12 mouse cellular contexts compared by ENCODE assay signal in the genomic region with DNA sequence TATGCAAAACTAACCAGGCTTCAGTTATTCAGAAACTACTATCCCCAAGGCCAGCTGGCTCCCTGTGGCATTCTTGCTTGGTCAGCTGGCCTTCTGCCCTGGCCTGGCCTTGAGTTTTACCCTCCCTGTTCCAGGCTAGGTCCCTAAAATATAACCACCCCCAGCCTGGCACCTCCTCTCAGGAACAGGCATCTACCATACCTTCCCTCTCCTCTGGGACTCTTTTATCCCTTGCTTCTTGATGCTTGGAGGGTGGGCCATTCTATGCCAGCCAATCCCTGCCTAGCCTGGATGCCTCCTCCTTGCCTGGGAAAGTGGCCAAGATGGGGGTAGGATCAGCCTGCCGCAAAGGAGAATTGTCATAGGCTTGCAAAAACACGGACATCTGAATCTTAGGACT. TPM values are rescaled to one million over a fixed set of nuclear protein-coding genes. Genes with fewer than 3 reads are reported as not detected.
DNase-seq lines count a peak whose midpoint lies in the region; ATAC-seq and TF ChIP-seq lines count a peak whose summit lies in the region.
"Had no signal": no experiment of that assay in that cellular context is flagged by ENCODE, and none has a peak within 500 bp of the region (broad histone marks: within the 10 kb centered on the region; RNA-seq: fewer than 3 reads in every experiment).

A gene (minus strand): TSS at position 212 of the 400 bp plus-strand sequence.

- H3K36me3 ChIP-seq in kidney, embryonic 16.5 days (ENCODE audit: insufficient read depth, low read length), result no peaks in the 10 kb centered on the region
- H3K36me3 ChIP-seq: hindbrain, embryonic 13.5 days; liver, embryonic 15.5 days had no signal

- TF ChIP-seq CTCF in cerebellum, adult 2 months (IDR thresholded peaks at IDR 0.05; ENCODE audit: borderline replicate concordance, insufficient read depth, low read depth, low read length), result no peak

- no peak within 1 kb of the TSS for H3K27ac ChIP-seq in kidney, embryonic 16.5 days (ENCODE audit: low read length)
- peak within 1 kb of the TSS; percentile 66 for H3K27ac ChIP-seq in cerebellum, adult 2 months (ENCODE audit: insufficient read depth, low read length)
- H3K27ac ChIP-seq: hindbrain, embryonic 13.5 days; liver, embryonic 15.5 days had no signal

- no peak within 1 kb of the TSS for H3K4me2 ChIP-seq in kidney, embryonic 16.5 days (replicated peaks; ENCODE audit: low read depth, low read length)
- H3K4me2 ChIP-seq: hindbrain, embryonic 13.5 days; liver, embryonic 15.5 days had no signal

- WGBS in kidney, embryonic 16.5 days, result 54% methylated on average over 2 of the region's 2 CpGs
- WGBS in cerebellum, adult 2 months, result 3% methylated on average over 2 of the region's 2 CpGs

- H3K4me1 ChIP-seq in kidney, embryonic 16.5 days (ENCODE audit: insufficient read depth, low read length), result no peaks in the 10 kb centered on the region
- peaks cover 8% of the 10 kb centered on the region; the same call in 1 of the 2 replicates for H3K4me1 ChIP-seq in cerebellum, adult 2 months (ENCODE audit: control insufficient read depth, insufficient read depth, low read length)
- H3K4me1 ChIP-seq: hindbrain, embryonic 13.5 days; liver, embryonic 15.5 days had no signal

- no peak within 1 kb of the TSS for H3K9ac ChIP-seq in kidney, embryonic 16.5 days (replicated peaks; ENCODE audit: low read length)
- H3K9ac ChIP-seq: hindbrain, embryonic 13.5 days; liver, embryonic 15.5 days had no signal

- H3K27me3 ChIP-seq in kidney, embryonic 16.5 days (ENCODE audit: insufficient read depth, low read length), result no peaks in the 10 kb centered on the region
- no peaks in the 10 kb centered on the region for H3K27me3 ChIP-seq in cerebellum, adult 2 months (ENCODE audit: control insufficient read depth, insufficient read depth, low read length)

- 0 out of 2 replicates have a peak, but pooled peaks have one; percentile 33 for TF ChIP-seq POLR2A in cerebellum, adult 2 months (IDR thresholded peaks at IDR 0.05; ENCODE audit: borderline replicate concordance, insufficient read depth, low read length)

- H3K4me3 ChIP-seq in kidney, embryonic 16.5 days (ENCODE audit: low read length), result no peak within 1 kb of the TSS
- H3K4me3 ChIP-seq in cerebellum, adult 2 months (replicated peaks; ENCODE audit: insufficient read depth, low read depth, low read length), result no peak within 1 kb of the TSS
- H3K4me3 ChIP-seq: hindbrain, embryonic 13.5 days; liver, embryonic 15.5 days had no signal

- peaks cover 4% of the 10 kb centered on the region; the same call in 1 of the 2 replicates for H3K9me3 ChIP-seq in kidney, embryonic 16.5 days (ENCODE audit: low read length)
- H3K9me3 ChIP-seq: liver, embryonic 15.5 days had no signal

- no peak for ATAC-seq in kidney, embryonic 16.5 days (ENCODE audit: low FRiP score, low TSS enrichment)
- no peak for ATAC-seq in megakaryocyte progenitor cell, adult 5-6 weeks (replicated peaks; ENCODE audit: poor library complexity)
- ATAC-seq in erythroblast, adult 5-6 weeks (replicated peaks; ENCODE audit: low FRiP score, poor library complexity, severe bottlenecking), result no peak

- peak; percentile 55 to 73 for DNase-seq in kidney, postnatal 25 days
- peak; percentile 92 for DNase-seq in adrenal gland, adult 2 months
- DNase-seq in cerebellum, adult 2 months, result peak; percentile 42 to 67
- peak; percentile 72 to 82 for DNase-seq in kidney, postnatal 36 days
- no peak for DNase-seq in T-cell, adult 2 months (ENCODE audit: low spot score)

RNA-seq across cellular contexts. Expression of the gene that starts here (rescaled TPM):
- polyA plus RNA-seq in kidney, embryonic 16.5 days (2015; fragmentation: Nextera tagmentation; extraction: Ambion mirVana), result not detected in 2 replicates
- 10 to 100 TPM in 1 of 2 experiments, 1 to 10 TPM in 1; 6.6 to 14.1 TPM for total RNA-seq in adrenal gland, adult 2 months (2021)
- polyA plus RNA-seq in adrenal gland, adult 2 months (2012; rRNA removed), result 12.9 and 17.9 TPM in 2 replicates
- polyA plus RNA-seq in cerebellum, adult 2 months (2012; rRNA removed), result 10.8 and 13.0 TPM in 2 replicates
- not detected in 2 replicates for total RNA-seq in megakaryocyte progenitor cell, adult 5-6 weeks (2015)
- not detected in 2 replicates for total RNA-seq in megakaryocyte progenitor cell, adult 5-6 weeks (2017)
- total RNA-seq in erythroblast, adult 5-6 weeks (2015; ENCODE audit: low replicate concordance), result not detected in 2 replicates
- total RNA-seq in erythroblast, adult 5-6 weeks (2017; ENCODE audit: low replicate concordance), result not detected in 2 replicates
- polyA plus RNA-seq: embryonic facial prominence, embryonic 14.5 days; hindbrain, embryonic 13.5 days; liver, embryonic 15.5 days; neural tube, embryonic 14.5 days had no signal

Comparison
In these comparisons a context has a peak if more than half of its experiments do, and no peak if none do; other contexts are left out.
1. RNA of the gene that starts here (total RNA-seq): 6.6 to 14.1 TPM in adrenal gland, adult 2 months; not detected in megakaryocyte progenitor cell, adult 5-6 weeks and not detected in erythroblast, adult 5-6 weeks; every median in the first group is over 4 times any median in the second.
2. RNA of the gene that starts here (polyA plus RNA-seq): 12.9 to 17.9 TPM in adrenal gland, adult 2 months and 10.8 to 13.0 TPM in cerebellum, adult 2 months; not detected in kidney, embryonic 16.5 days; every median in the first group is over 10 times any median in the second.